Mouse (Mus musculus) embryonic facial prominence, embryonic 15.5 days (tissue): ENCODE measurements around the gene Trim63. TPM values are rescaled to one million over a fixed set of nuclear protein-coding genes. Genes with fewer than 3 reads are reported as not detected.

Experiments
- ATAC-seq: fragments of 200-750 bp; cut with Nextera tagmentation; 2 replicates; pipeline ENCODE4 v1.8.0; 2017; ENCODE audit warnings: low read depth, moderate TSS enrichment; ENCODE audit not compliant: insufficient number of reproducible peaks, low FRiP score, low TSS enrichment
- H3K27ac ChIP-seq: fragments of 300-500 bp; sonication (generic); replicated peaks from 2 replicates; pipeline ENCODE4 v1.5.1; 2015; ENCODE audit warnings: mild to moderate bottlenecking, inconsistent platforms
- H3K27me3 ChIP-seq: fragments of 300-500 bp; sonication (generic); 2 replicates; pipeline ENCODE4 v1.6.1; 2015; ENCODE audit warnings: inconsistent platforms
- H3K36me3 ChIP-seq: fragments of 300-500 bp; sonication (generic); 2 replicates; pipeline ENCODE4 v1.6.1; 2015; ENCODE audit warnings: mild to moderate bottlenecking, inconsistent platforms
- H3K4me1 ChIP-seq: fragments of 300-500 bp; sonication (generic); 2 replicates; pipeline ENCODE4 v1.6.1; 2015; ENCODE audit warnings: inconsistent platforms
- H3K4me2 ChIP-seq: fragments of 300-500 bp; sonication (generic); replicated peaks from 2 replicates; pipeline ENCODE4 v1.6.1; 2015; ENCODE audit warnings: mild to moderate bottlenecking, inconsistent platforms
- H3K4me3 ChIP-seq: fragments of 300-500 bp; sonication (generic); replicated peaks from 2 replicates; pipeline ENCODE4 v1.5.1; 2015; ENCODE audit warnings: mild to moderate bottlenecking, inconsistent platforms
- H3K9ac ChIP-seq: fragments of 300-500 bp; sonication (generic); 2 replicates; pipeline ENCODE4 v1.6.1; 2015; ENCODE audit warnings: inconsistent platforms
- H3K9me3 ChIP-seq: fragments of 300-500 bp; sonication (generic); replicated peaks from 2 replicates; pipeline ENCODE4 v1.6.1; 2016; ENCODE audit warnings: inconsistent platforms
- WGBS: fragments of 180-500 bp; shearing (Covaris S2); methylation state at CpG from one replicate; pipeline ENCODE4 v1.1.7; 2015; 5-methylcytosine and 5-hydroxymethylcytosine counted together
- polyA plus RNA-seq: library from polyadenylated mRNA; unstranded; fragments of >200 nt; fragmentation: Nextera tagmentation; extraction: Ambion mirVana; gene quantifications from 2 replicates; pipeline ENCODE4 v1.2.1, GENCODE M21; 2015

Gene Trim63
- polyA plus RNA-seq, 1 experiment from 2014 or later: 6.3 TPM

- Histone ChIP-seq H3K27ac (no peak overlapping the region), H3K9me3 (no peaks in the 10 kb centered on the region), H3K4me1 (peaks cover 3% of the 10 kb centered on the region), H3K9ac (no peak overlapping the region), H3K36me3 (no peaks in the 10 kb centered on the region), H3K4me2 (no peak overlapping the region), H3K27me3 (no peaks in the 10 kb centered on the region), H3K4me3 (no peak overlapping the region)
- 75% methylated on average over 9 of the region's 9 CpGs for WGBS
- no peak for ATAC-seq
Observed at GRCm38 (mm10) chr4:134300316-134300715, 14.6 kb upstream of the Trim63 start.

GRCm38 (mm10) chr4:134302084-134302483 is 12.8 kb upstream of the Trim63 start:
- Histone ChIP-seq H3K4me1 (peaks cover 6% of the 10 kb centered on the region), H3K27me3 (no peaks in the 10 kb centered on the region), H3K4me3 (no peak overlapping the region), H3K27ac (no peak overlapping the region), H3K4me2 (no peak overlapping the region), H3K9me3 (no peaks in the 10 kb centered on the region), H3K36me3 (no peaks in the 10 kb centered on the region), H3K9ac (no peak overlapping the region)
- 70% methylated on average over 5 of the region's 5 CpGs for WGBS
- 0 out of 2 replicates have a peak, but pooled peaks have one; percentile 43 for ATAC-seq

- 0 out of 2 replicates have a peak overlapping the region, but pooled peaks have one; percentile 34 for H3K4me2 ChIP-seq
- H3K36me3 ChIP-seq: no peaks in the 10 kb centered on the region
- no peak overlapping the region for H3K4me3 ChIP-seq
- ATAC-seq: no peak
- H3K27me3 ChIP-seq: no peaks in the 10 kb centered on the region
- H3K9me3 ChIP-seq: no peaks in the 10 kb centered on the region
- peaks cover 11% of the 10 kb centered on the region for H3K4me1 ChIP-seq
- H3K27ac ChIP-seq: no peak overlapping the region
- no peak overlapping the region for H3K9ac ChIP-seq
- WGBS: 68% methylated on average over 2 of the region's 2 CpGs
Observed at GRCm38 (mm10) chr4:134306963-134307362, 8.0 kb upstream of the Trim63 start.

GRCm38 (mm10) chr4:134307367-134308072 is 7.4 kb upstream of the Trim63 start:
- Histone ChIP-seq H3K9ac (no peak overlapping the region), H3K4me3 (no peak overlapping the region), H3K36me3 (no peaks in the 10 kb centered on the region), H3K27me3 (no peaks in the 10 kb centered on the region), H3K9me3 (no peaks in the 10 kb centered on the region), H3K27ac (no peak overlapping the region), H3K4me2 (peak overlapping the region; percentile 34), H3K4me1 (peaks cover 8% of the 10 kb centered on the region)
- ATAC-seq: peak; percentile 71; the same call in 1 of the 2 replicates
- WGBS: 6% methylated on average over 12 of the region's 12 CpGs

- 81% methylated on average over 7 of the region's 7 CpGs for WGBS
Observed at GRCm38 (mm10) chr4:134310106-134310505, 4.8 kb upstream of the Trim63 start.

GRCm38 (mm10) chr4:134310656-134311055 is 4.3 kb upstream of the Trim63 start:
- 78% methylated on average over 9 of the region's 9 CpGs for WGBS
- Histone ChIP-seq H3K27me3 (no peaks in the 10 kb centered on the region), H3K4me2 (no peak overlapping the region), H3K27ac (no peak overlapping the region), H3K9me3 (no peaks in the 10 kb centered on the region), H3K4me1 (peaks cover 13% of the 10 kb centered on the region), H3K4me3 (no peak overlapping the region), H3K36me3 (no peaks in the 10 kb centered on the region), H3K9ac (no peak overlapping the region)
- no peak for ATAC-seq

More at GRCm38 (mm10) chr4:134310106-134310505, 4.8 kb upstream of the Trim63 start:
- H3K9ac ChIP-seq: no peak overlapping the region
- peaks cover 13% of the 10 kb centered on the region for H3K4me1 ChIP-seq
- H3K27me3 ChIP-seq: no peaks in the 10 kb centered on the region
- no peak overlapping the region for H3K4me2 ChIP-seq
- ATAC-seq: no peak
- H3K27ac ChIP-seq: no peak overlapping the region
- no peak overlapping the region for H3K4me3 ChIP-seq
- H3K36me3 ChIP-seq: no peaks in the 10 kb centered on the region
- no peaks in the 10 kb centered on the region for H3K9me3 ChIP-seq

GRCm38 (mm10) chr4:134311784-134312183 is 3.1 kb upstream of the Trim63 start:
- H3K27me3 ChIP-seq: no peaks in the 10 kb centered on the region
- ATAC-seq: no peak
- H3K4me2 ChIP-seq: no peak overlapping the region
- 82% methylated on average over 9 of the region's 9 CpGs for WGBS
- no peak overlapping the region for H3K9ac ChIP-seq
- no peak overlapping the region for H3K4me3 ChIP-seq
- no peaks in the 10 kb centered on the region for H3K9me3 ChIP-seq
- no peaks in the 10 kb centered on the region for H3K36me3 ChIP-seq
- peaks cover 17% of the 10 kb centered on the region for H3K4me1 ChIP-seq
- no peak overlapping the region for H3K27ac ChIP-seq

GRCm38 (mm10) chr4:134312341-134312740 is 2.6 kb upstream of the Trim63 start:
- H3K4me2 ChIP-seq: no peak overlapping the region
- no peak overlapping the region for H3K4me3 ChIP-seq
- H3K36me3 ChIP-seq: no peaks in the 10 kb centered on the region
- H3K9me3 ChIP-seq: no peaks in the 10 kb centered on the region
- no peak overlapping the region for H3K27ac ChIP-seq
- H3K27me3 ChIP-seq: no peaks in the 10 kb centered on the region
- 95% methylated on average over 5 of the region's 5 CpGs for WGBS
- no peak overlapping the region for H3K9ac ChIP-seq
- no peak for ATAC-seq
- H3K4me1 ChIP-seq: peaks cover 11% of the 10 kb centered on the region

GRCm38 (mm10) chr4:134312901-134313300 is 2.0 kb upstream of the Trim63 start:
- Histone ChIP-seq H3K27me3 (no peaks in the 10 kb centered on the region), H3K4me2 (no peak overlapping the region), H3K4me3 (no peak overlapping the region), H3K9ac (no peak overlapping the region), H3K4me1 (0 out of 2 replicates have a peak, but pooled peaks cover 8% of the 10 kb centered on the region), H3K9me3 (no peaks in the 10 kb centered on the region), H3K36me3 (no peaks in the 10 kb centered on the region), H3K27ac (no peak overlapping the region)
- no peak for ATAC-seq
- WGBS: 93% methylated on average over 6 of the region's 6 CpGs

GRCm38 (mm10) chr4:134314081-134314655 is 752 bp upstream of the Trim63 start:
- Histone ChIP-seq H3K4me3 (no peak overlapping the region), H3K36me3 (no peaks in the 10 kb centered on the region), H3K27me3 (no peaks in the 10 kb centered on the region), H3K27ac (no peak overlapping the region), H3K4me1 (0 out of 2 replicates have a peak, but pooled peaks cover 8% of the 10 kb centered on the region), H3K4me2 (no peak overlapping the region), H3K9me3 (no peaks in the 10 kb centered on the region), H3K9ac (no peak overlapping the region)
- 65% methylated on average over 4 of the region's 4 CpGs for WGBS
- ATAC-seq: no peak

GRCm38 (mm10) chr4:134315470-134315869 is 550 bp downstream of the Trim63 start:
- Histone ChIP-seq H3K27ac (no peak overlapping the region), H3K4me1 (0 out of 2 replicates have a peak, but pooled peaks cover 8% of the 10 kb centered on the region), H3K4me3 (0 out of 2 replicates have a peak overlapping the region, but pooled peaks have one; percentile 2), H3K9ac (no peak overlapping the region), H3K9me3 (no peaks in the 10 kb centered on the region), H3K4me2 (no peak overlapping the region), H3K36me3 (no peaks in the 10 kb centered on the region), H3K27me3 (no peaks in the 10 kb centered on the region)
- ATAC-seq: 0 out of 2 replicates have a peak, but pooled peaks have one; percentile 12
- 73% methylated on average over 9 of the region's 9 CpGs for WGBS
